ENCODE assay signal across 8 mouse cellular contexts in genomic region chr3:79628561-79629415, GRCm38 (mm10). TPM values are rescaled to one million over a fixed set of nuclear protein-coding genes. Genes with fewer than 3 reads are reported as not detected.
DNase-seq lines count a peak whose midpoint lies in the region; ATAC-seq lines count a peak whose summit lies in the region.

Gene 4930579G24Rik, plus strand, starts transcription at chr3:79629079.

- peaks cover 11% of the 10 kb centered on the region for H3K4me1 ChIP-seq in hindbrain, embryonic 15.5 days (replicated peaks)

- H3K4me3 ChIP-seq in hindbrain, embryonic 15.5 days: peak within 1 kb of the TSS; percentile 74

- peak; percentile 99 for ATAC-seq in hindbrain, embryonic 15.5 days (ENCODE audit: low FRiP score, low read depth)

- H3K27ac ChIP-seq in hindbrain, embryonic 15.5 days (replicated peaks): peak within 1 kb of the TSS; percentile 84

- peaks cover 16% of the 10 kb centered on the region for H3K36me3 ChIP-seq in hindbrain, embryonic 15.5 days

- no peaks in the 10 kb centered on the region for H3K27me3 ChIP-seq in hindbrain, embryonic 15.5 days

- no peaks in the 10 kb centered on the region for H3K9me3 ChIP-seq in hindbrain, embryonic 15.5 days

- peak; percentile 98 for DNase-seq in T-cell, adult 2 months (ENCODE audit: low spot score)
- DNase-seq in cerebellum, postnatal 36 days: peak; percentile 92 to 94
- peak; percentile 95 to 98 for DNase-seq in frontal cortex, postnatal 36 days (ENCODE audit: low spot score in 2 of 2)
- DNase-seq in left cerebral cortex, adult 11 months (ENCODE audit: low spot score): peak; percentile 99
- DNase-seq in lung, postnatal 4 days: peak; percentile 95 to 99
- DNase-seq in retina, postnatal 7 days (ENCODE audit: low read depth, low spot score): peak; percentile 99
- DNase-seq in urinary bladder, adult 2 months (ENCODE audit: low spot score): peak; percentile 80

- peak within 1 kb of the TSS; percentile 67 for H3K9ac ChIP-seq in hindbrain, embryonic 15.5 days

- peak within 1 kb of the TSS; percentile 84 for H3K4me2 ChIP-seq in hindbrain, embryonic 15.5 days

- WGBS in hindbrain, embryonic 15.5 days: under 1% methylated on average over 60 of the region's 60 CpGs

RNA-seq across cellular contexts. Expression of gene 4930579G24Rik, which starts in this region (rescaled TPM):
- 7.0 and 7.2 TPM in 2 replicates for polyA plus RNA-seq in hindbrain, embryonic 15.5 days (2015; fragmentation: Nextera tagmentation; extraction: Ambion mirVana)
- 3.6 and 3.7 TPM in 2 replicates for polyA plus RNA-seq in urinary bladder, adult 2 months (2012; rRNA removed)

Comparison
In these comparisons a context has a peak if more than half of its experiments do, and no peak if none do; other contexts are left out.
1. Peak in every context shown above with its lines: DNase-seq, ATAC-seq, H3K4me3 ChIP-seq and H3K27ac ChIP-seq.